Mouse (Mus musculus): ENCODE measurements at regions not wholly inside any gene's neighbourhood (a gene's known extent, or its start where the extent isn't known, plus 50 kb on each side); places are given as distances from the start of the nearest gene placed in this dataset.

GRCm38 (mm10) chr13:102319453-102319852, 373.9 kb upstream of the Cd180 start:
- no peaks in the 10 kb centered on the region for H3K9me3 ChIP-seq (ENCODE audit: low read length)
- no peak for TF ChIP-seq EP300 (IDR thresholded peaks at IDR 0.05)
- TF ChIP-seq CTCF (IDR thresholded peaks at IDR 0.05) = no peak
- no peak overlapping the region for H3K9ac ChIP-seq (replicated peaks; ENCODE audit: low read depth)
- ATAC-seq = peak; percentile 35
- H3K4me1 ChIP-seq (ENCODE audit: insufficient read depth, low read depth, low read length) = no peaks in the 10 kb centered on the region
- WGBS = 67% methylated on average over 2 of the region's 2 CpGs
- H3K27me3 ChIP-seq (replicated peaks; ENCODE audit: insufficient read depth, low read length) = no peaks in the 10 kb centered on the region
- H3K4me3 ChIP-seq (ENCODE audit: low read depth, low read length) = no peak overlapping the region
- DNase-seq (ENCODE audit: low spot score) = peak; percentile 26
- no peak overlapping the region for H3K27ac ChIP-seq (ENCODE audit: low read length)
- H3K36me3 ChIP-seq (ENCODE audit: insufficient read depth, low read length) = no peaks in the 10 kb centered on the region
- H3K4me2 ChIP-seq (replicated peaks; ENCODE audit: low read depth, low read length) = no peak overlapping the region

- H3K4me2 ChIP-seq (replicated peaks; ENCODE audit: low read depth, low read length) = no peak overlapping the region
- no peak overlapping the region for H3K9ac ChIP-seq (replicated peaks; ENCODE audit: low read depth)
- H3K4me3 ChIP-seq (ENCODE audit: low read depth, low read length) = no peak overlapping the region
- no peaks in the 10 kb centered on the region for H3K4me1 ChIP-seq (ENCODE audit: insufficient read depth, low read depth, low read length)
- H3K9me3 ChIP-seq (ENCODE audit: low read length) = no peaks in the 10 kb centered on the region
- TF ChIP-seq EP300 (IDR thresholded peaks at IDR 0.05) = no peak
- TF ChIP-seq CTCF (IDR thresholded peaks at IDR 0.05) = no peak
- no peak for DNase-seq (ENCODE audit: low spot score)
- H3K27me3 ChIP-seq (replicated peaks; ENCODE audit: insufficient read depth, low read length) = no peaks in the 10 kb centered on the region
- H3K27ac ChIP-seq (ENCODE audit: low read length) = no peak overlapping the region
- no peak for ATAC-seq
- WGBS = 94% methylated on average over 3 of the region's 3 CpGs
- no peaks in the 10 kb centered on the region for H3K36me3 ChIP-seq (ENCODE audit: insufficient read depth, low read length)
Measured at GRCm38 (mm10) chr13:102323876-102324275, 369.5 kb upstream of the Cd180 start.

GRCm38 (mm10) chr13:102326003-102326402, 367.4 kb upstream of the Cd180 start:
- Histone ChIP-seq H3K9ac (replicated peaks; ENCODE audit: low read depth) (no peak overlapping the region), H3K27me3 (replicated peaks; ENCODE audit: insufficient read depth, low read length) (no peaks in the 10 kb centered on the region), H3K27ac (ENCODE audit: low read length) (no peak overlapping the region), H3K9me3 (ENCODE audit: low read length) (no peaks in the 10 kb centered on the region), H3K4me3 (ENCODE audit: low read depth, low read length) (no peak overlapping the region), H3K4me2 (replicated peaks; ENCODE audit: low read depth, low read length) (no peak overlapping the region), H3K4me1 (ENCODE audit: insufficient read depth, low read depth, low read length) (no peaks in the 10 kb centered on the region), H3K36me3 (ENCODE audit: insufficient read depth, low read length) (no peaks in the 10 kb centered on the region)
- 46% methylated on average over 2 of the region's 2 CpGs for WGBS
- TF ChIP-seq CTCF (IDR thresholded peaks at IDR 0.05) (no peak), EP300 (IDR thresholded peaks at IDR 0.05) (no peak)
- DNase-seq (ENCODE audit: low spot score) (no peak), ATAC-seq (no peak)

GRCm38 (mm10) chr13:102326544-102326943, 366.8 kb upstream of the Cd180 start:
- TF ChIP-seq CTCF (IDR thresholded peaks at IDR 0.05) (no peak), EP300 (IDR thresholded peaks at IDR 0.05) (no peak)
- ATAC-seq (no peak), DNase-seq (ENCODE audit: low spot score) (no peak)
- H3K27ac ChIP-seq (ENCODE audit: low read length) = no peak overlapping the region
- H3K27me3 ChIP-seq (replicated peaks; ENCODE audit: insufficient read depth, low read length) = no peaks in the 10 kb centered on the region
- 58% methylated on average over 2 of the region's 2 CpGs for WGBS
- H3K36me3 ChIP-seq (ENCODE audit: insufficient read depth, low read length) = no peaks in the 10 kb centered on the region
- H3K4me3 ChIP-seq (ENCODE audit: low read depth, low read length) = no peak overlapping the region
- no peak overlapping the region for H3K4me2 ChIP-seq (replicated peaks; ENCODE audit: low read depth, low read length)
- no peaks in the 10 kb centered on the region for H3K4me1 ChIP-seq (ENCODE audit: insufficient read depth, low read depth, low read length)
- H3K9me3 ChIP-seq (ENCODE audit: low read length) = no peaks in the 10 kb centered on the region
- H3K9ac ChIP-seq (replicated peaks; ENCODE audit: low read depth) = no peak overlapping the region

GRCm38 (mm10) chr13:102333667-102334066, 359.7 kb upstream of the Cd180 start:
- Histone ChIP-seq H3K27me3 (replicated peaks; ENCODE audit: insufficient read depth, low read length) (no peaks in the 10 kb centered on the region), H3K4me1 (ENCODE audit: insufficient read depth, low read depth, low read length) (0 out of 2 replicates have a peak, but pooled peaks cover 4% of the 10 kb centered on the region), H3K4me2 (replicated peaks; ENCODE audit: low read depth, low read length) (no peak overlapping the region), H3K9ac (replicated peaks; ENCODE audit: low read depth) (no peak overlapping the region), H3K4me3 (ENCODE audit: low read depth, low read length) (no peak overlapping the region), H3K36me3 (ENCODE audit: insufficient read depth, low read length) (no peaks in the 10 kb centered on the region), H3K27ac (ENCODE audit: low read length) (no peak overlapping the region), H3K9me3 (ENCODE audit: low read length) (no peaks in the 10 kb centered on the region)
- WGBS = 65% methylated on average over 1 of the region's 1 CpGs
- TF ChIP-seq CTCF (IDR thresholded peaks at IDR 0.05) (no peak), EP300 (IDR thresholded peaks at IDR 0.05) (no peak)
- DNase-seq (ENCODE audit: low spot score) (no peak), ATAC-seq (no peak)

GRCm38 (mm10) chr13:102334131-102334534, 359.2 kb upstream of the Cd180 start:
- WGBS = 32% methylated on average over 13 of the region's 13 CpGs
- ATAC-seq = no peak
- peak; percentile 14 for DNase-seq (ENCODE audit: low spot score)

GRCm38 (mm10) chr13:102343236-102343635, 350.1 kb upstream of the Cd180 start:
- H3K9me3 ChIP-seq (ENCODE audit: low read length) = no peaks in the 10 kb centered on the region
- H3K27ac ChIP-seq (ENCODE audit: low read length) = no peak overlapping the region
- no peak overlapping the region for H3K9ac ChIP-seq (replicated peaks; ENCODE audit: low read depth)
- TF ChIP-seq EP300 (IDR thresholded peaks at IDR 0.05) = no peak
- no peak for TF ChIP-seq CTCF (IDR thresholded peaks at IDR 0.05)
- H3K27me3 ChIP-seq (replicated peaks; ENCODE audit: insufficient read depth, low read length) = no peaks in the 10 kb centered on the region
- H3K4me2 ChIP-seq (replicated peaks; ENCODE audit: low read depth, low read length) = no peak overlapping the region
- no peaks in the 10 kb centered on the region for H3K36me3 ChIP-seq (ENCODE audit: insufficient read depth, low read length)
- ATAC-seq = no peak
- no peak for DNase-seq (ENCODE audit: low spot score)
- H3K4me1 ChIP-seq (ENCODE audit: insufficient read depth, low read depth, low read length) = no peaks in the 10 kb centered on the region
- H3K4me3 ChIP-seq (ENCODE audit: low read depth, low read length) = no peak overlapping the region
- WGBS = 75% methylated on average over 2 of the region's 2 CpGs

More at GRCm38 (mm10) chr13:102334131-102334534, 359.2 kb upstream of the Cd180 start:
- H3K4me3 ChIP-seq (ENCODE audit: low read depth, low read length) = no peak overlapping the region
- no peaks in the 10 kb centered on the region for H3K36me3 ChIP-seq (ENCODE audit: insufficient read depth, low read length)
- H3K9me3 ChIP-seq (ENCODE audit: low read length) = no peaks in the 10 kb centered on the region
- peak overlapping the region; percentile 32 for H3K4me2 ChIP-seq (replicated peaks; ENCODE audit: low read depth, low read length)
- H3K27ac ChIP-seq (ENCODE audit: low read length) = no peak overlapping the region
- H3K27me3 ChIP-seq (replicated peaks; ENCODE audit: insufficient read depth, low read length) = no peaks in the 10 kb centered on the region
- TF ChIP-seq EP300 (IDR thresholded peaks at IDR 0.05) (no peak), CTCF (IDR thresholded peaks at IDR 0.05) (no peak)
- H3K9ac ChIP-seq (replicated peaks; ENCODE audit: low read depth) = no peak overlapping the region
- 0 out of 2 replicates have a peak, but pooled peaks cover 4% of the 10 kb centered on the region for H3K4me1 ChIP-seq (ENCODE audit: insufficient read depth, low read depth, low read length)
